Mouse (Mus musculus) cerebellum, adult 9-11 months (tissue): ENCODE measurements around the gene Hoxb1.

ENCODE experiments used
- DNase-seq: peaks from one replicate; pipeline ENCODE4 v3.0.0; 2022

The Hoxb1 gene

DNA sequence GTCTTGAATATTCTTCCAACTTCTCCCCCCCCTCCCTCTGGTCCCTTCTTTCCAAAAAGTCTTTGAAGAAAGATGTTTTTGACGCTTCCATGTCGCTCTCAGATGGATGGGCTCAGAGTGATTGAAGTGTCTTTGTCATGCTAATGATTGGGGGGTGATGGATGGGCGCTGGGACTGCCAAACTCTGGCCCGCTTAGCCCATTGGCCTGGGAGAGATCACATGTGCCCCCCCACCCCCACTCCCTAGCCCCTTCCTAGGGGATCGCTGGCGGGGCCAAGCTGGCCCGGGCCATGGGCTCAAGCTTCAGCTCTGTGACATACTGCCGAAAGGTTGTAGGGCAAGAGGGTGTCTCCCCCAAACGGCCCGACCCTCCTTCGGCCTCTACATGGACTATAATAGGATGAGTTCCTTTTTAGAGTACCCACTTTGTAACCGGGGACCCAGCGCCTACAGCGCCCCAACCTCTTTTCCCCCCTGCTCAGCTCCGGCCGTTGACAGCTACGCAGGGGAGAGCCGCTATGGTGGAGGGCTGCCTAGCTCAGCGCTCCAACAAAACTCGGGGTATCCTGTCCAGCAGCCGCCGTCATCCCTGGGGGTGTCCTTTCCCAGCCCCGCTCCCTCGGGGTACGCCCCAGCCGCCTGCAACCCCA, at the start of gene Hoxb1:
Gene Hoxb1 (plus strand): TSS at position 312 of the 651 bp plus-strand sequence.
- DNase-seq, result no peak

DNA sequence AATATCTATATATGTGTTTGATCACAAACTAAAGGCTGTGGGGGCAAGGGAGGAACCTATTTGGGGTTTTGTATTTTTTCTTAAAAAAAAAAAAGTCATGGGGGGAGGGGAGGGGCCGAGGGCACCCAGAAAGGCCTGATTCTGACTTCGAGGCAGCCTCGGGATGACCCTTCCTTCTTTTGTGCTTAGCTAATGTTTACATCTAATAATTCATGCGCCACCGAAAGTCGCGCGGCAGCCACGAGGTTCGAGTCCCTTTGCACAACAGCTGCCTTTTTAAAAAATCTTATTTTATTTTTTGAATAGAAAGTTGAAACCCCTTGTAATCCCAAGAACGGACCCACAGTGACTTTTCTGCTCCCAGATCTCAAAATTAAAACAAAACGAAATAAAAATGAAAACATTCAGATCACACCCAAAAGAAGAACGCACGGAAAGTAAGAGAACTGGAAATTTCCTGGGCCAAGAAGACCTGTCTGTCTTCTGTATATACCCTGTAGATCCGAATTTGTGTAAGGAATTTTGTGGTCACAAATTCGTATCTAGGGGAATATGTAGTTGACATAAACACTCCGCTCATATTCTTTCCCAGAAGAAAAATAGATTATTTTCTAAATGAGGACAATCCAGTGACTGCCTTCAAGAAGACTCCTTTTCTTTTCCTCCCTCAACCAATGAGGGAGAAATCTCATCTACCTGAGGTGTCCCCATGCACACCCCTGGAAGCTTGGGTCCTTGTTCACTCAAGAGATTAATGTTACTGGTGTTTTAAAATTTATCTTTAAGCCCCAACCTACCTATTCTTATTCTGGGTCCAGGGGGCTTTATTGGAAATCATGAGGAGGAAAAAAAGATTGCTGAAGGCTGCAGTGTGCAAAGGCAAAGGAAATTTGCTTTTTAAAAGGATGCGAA, 48.6 kb upstream of the Hoxb1 start:
- DNase-seq, result no peak

DNA sequence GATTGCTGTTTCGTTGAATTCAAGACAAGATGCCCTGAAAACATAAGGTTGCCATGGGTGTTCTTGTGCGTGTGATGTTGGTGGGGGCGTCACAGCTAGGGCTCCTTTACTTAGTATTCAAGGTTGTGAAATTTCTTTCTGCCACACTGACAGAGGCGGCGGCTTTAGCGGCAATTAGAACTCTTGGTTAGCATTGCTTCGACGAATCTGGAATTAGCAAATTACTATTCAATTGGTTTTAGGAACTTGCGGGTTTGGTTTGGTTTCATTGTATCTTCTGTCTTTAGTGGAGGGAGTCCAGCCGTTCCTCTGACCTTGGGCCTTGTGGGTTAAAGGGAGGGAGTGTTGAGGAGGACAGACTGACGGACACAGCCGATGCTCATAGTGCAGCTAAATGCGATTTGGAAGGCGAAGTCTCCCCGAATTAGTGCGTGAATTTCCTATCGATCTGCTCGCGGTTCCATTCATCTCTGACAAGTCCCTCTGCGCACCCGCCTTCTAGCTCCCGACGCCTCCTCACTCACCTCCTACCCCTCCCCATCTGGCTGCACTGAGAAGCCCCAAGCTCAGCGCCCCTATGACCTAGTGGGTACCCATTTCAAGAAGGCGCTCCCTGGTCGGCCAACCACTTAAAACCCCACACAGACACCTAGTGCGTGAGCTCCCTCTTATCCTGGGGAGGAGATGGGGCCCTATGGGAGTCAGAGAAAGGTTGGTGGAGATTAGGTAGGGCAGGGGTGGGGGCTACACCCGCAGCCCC, 47.8 kb upstream of the Hoxb1 start, which contains the start of gene Hoxb4:
Gene Hoxb4 (plus strand): TSS at position 660 of the 760 bp plus-strand sequence.
- DNase-seq, result no peak

DNA sequence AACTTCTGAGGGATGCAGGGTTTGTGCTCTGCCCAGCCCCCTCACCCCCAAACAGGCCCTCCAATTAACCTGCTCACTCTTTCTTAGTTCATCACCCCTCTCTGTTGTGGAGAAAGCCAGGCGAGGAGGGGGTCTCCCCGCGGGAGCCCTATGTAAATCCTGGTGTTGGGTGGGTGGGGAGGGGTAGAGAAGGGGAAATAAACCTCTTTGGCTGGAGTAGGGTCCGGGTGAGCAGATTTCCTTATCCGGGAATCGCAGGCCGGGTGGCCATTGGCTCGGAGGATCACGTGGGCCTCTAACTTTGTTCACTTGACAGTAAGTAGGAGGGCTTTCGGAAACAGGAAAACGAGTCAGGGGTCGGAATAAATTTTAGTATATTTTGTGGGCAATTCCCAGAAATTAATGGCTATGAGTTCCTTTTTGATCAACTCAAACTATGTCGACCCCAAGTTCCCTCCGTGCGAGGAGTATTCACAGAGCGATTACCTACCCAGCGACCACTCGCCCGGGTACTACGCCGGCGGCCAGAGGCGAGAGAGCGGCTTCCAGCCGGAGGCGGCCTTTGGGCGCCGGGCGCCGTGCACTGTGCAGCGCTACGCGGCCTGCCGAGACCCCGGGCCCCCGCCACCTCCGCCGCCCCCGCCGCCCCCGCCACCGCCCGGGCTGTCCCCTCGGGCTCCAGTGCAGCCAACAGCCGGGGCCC, 47.0 kb upstream of the Hoxb1 start:
- no peak for DNase-seq

DNA sequence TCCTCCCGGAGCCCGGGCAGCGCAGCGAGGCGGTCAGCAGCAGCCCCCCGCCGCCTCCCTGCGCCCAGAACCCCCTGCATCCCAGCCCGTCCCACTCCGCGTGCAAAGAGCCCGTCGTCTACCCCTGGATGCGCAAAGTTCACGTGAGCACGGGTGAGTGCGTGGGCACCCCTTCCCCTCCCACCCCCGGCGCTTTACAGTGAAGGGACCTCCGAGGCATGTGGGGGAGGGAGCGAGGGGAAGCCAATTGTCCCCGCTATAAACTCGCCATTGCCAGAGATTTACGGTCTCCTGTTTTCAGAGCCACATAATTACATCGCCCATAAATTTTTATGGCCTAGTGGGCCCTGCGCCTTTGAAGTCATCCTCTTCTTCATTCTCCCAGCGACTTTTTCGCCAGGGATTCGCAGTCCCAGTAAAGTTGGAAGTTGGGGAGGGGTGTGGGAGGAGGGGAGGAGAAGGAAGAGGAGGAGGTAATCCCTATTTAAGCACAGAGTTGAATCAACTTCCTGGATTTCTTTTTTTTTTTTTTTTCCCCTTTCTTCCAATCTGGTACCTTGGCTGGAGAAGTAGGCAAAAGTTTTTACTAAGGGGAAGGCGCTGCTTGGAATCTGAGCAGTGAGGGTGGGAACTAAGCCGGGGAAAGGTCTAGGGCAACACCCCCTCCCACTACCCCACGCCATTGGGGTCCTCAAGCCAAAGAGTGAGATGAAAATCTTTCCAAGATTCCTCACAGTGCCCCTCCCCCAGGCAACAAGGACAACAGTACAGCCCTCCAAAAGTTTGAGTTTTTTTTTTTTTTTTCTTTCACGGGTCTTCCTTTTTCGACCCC, 46.3 kb upstream of the Hoxb1 start:
- DNase-seq, result no peak

DNA sequence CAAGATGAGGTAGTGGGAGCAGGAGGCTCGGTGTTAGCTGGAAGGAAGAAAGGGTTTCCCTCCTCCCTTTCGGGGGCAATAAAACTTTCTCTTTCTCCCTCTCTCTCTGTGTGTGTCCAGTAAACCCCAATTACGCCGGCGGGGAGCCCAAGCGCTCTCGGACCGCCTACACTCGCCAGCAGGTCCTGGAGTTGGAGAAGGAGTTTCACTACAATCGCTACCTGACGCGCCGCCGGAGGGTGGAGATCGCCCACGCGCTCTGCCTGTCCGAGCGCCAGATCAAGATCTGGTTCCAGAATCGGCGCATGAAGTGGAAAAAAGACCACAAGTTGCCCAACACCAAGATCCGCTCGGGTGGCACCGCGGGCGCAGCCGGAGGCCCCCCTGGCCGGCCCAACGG, 45.6 kb upstream of the Hoxb1 start:
- no peak for DNase-seq

DNA sequence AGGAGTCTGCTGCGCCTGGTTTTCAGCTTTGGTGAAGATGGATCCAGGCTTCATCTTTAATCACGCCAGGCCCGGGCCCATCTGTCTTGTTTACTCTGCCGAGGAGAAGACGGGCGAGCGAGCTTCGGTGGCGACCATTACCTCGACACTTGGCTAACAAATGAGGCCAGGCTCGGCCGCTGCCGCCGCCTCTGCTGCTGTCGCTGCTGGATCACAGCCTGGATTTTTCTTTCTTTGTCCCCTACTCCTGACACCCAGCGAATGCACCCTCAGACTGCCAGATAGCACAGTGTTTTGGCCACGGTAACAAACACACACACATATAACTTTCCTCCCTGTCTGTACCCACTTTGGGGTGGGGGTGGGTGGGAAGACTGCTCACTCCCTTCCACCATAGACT, 44.9 kb upstream of the Hoxb1 start:
- no peak for DNase-seq

DNA sequence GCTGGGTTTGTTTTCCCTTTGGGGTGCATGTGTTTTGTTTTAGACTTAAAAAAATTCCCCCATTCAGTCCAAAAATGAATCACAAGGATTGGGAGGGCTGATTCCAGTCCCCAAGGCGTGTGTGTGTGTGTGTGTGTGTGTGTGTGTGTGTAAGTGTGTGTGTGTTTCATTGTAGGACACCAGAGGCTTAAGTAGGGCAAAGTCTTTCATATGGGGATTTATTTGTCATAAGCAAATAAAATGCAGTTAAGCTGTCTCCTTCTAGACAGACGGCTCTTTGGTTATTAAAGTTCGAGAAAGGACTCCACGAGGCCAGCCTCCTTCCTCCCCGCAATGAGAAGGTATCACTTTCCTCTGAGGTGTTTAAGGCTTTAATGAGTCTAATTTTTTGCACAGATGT, 43.7 kb upstream of the Hoxb1 start:
- DNase-seq, result no peak

DNA sequence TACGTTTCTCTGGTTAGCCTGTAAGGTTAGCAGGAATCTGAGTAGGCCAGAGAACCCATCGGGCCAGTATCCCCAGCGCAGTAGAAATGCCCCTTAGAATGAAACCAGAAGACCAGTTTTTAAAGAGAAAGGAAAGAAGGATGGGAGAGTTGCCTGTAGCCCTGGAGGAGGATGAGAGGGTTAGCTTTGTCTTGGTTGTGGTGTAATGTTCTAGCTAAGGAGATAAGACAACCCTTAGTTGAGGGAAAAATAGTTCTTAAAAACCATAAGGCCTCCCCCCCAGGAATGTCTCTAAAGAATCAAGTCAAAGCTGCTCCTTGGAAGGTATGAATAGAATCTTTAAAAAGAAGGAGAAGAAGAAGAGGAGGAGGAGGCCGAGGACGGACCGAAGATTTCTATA, 42.8 kb upstream of the Hoxb1 start:
- DNase-seq, result no peak

DNA sequence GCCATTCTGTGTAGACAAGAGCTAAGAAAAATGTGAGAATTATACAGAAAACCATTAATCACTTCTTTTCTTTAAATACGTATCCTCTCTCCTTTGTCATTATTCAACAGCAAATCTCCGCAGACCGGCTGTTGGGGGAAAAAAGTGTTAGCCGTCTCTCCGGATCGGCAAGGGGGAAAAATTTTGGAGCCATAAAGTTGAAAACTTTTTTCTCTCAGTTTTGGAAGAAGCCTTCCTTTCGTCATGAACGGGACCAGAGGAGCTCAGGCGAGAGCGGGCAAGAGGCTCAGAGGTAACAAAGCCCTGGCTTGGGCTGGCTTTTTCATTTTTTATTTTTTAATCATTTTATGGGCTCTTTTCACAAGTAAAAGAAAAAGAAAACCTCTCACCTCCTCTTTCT, 42.4 kb upstream of the Hoxb1 start, which contains the start of gene Hoxb3:
Gene Hoxb3 (plus strand): TSS at position 173 of the 400 bp plus-strand sequence.
- DNase-seq, result no peak

DNA sequence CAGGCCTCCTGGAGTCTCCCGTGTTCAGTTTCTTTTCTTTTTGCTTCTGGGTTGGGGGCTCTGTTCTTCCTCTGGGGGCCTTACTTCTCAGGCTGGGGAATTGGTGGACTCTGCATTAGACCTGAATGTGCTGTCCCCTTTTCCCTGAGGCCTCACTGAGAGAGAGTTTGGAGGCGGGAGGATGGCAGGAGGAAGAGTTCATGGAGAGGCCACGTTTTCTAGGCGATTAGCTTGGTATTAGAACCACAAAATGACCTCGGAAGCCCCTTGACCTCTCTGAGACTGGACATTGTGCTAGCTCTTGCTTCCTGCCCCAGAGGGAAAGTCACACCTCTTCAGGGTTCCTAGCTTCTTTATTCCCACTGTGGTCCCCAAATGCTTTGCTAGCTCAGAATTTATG, 41.4 kb upstream of the Hoxb1 start:
- no peak for DNase-seq

DNA sequence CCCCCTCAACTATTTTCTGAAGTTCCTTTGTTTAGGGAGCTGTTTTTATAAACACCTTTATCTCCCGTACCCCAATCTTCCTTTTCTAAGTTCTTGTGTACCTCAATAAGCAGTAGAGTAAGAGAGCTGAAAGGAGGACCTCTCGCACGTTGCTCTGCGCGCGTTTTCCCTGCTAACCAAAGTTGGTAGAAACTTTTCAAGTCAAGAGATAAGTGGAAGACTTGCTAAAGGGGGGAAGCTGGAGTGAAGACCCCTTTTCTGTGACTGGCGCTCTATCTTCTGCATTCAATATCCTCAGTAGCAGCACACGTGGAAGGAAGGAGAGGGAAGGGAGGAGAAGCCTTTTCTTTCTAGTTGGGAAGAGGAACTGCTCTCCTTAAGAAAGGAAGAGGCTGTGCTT, 40.6 kb upstream of the Hoxb1 start:
- DNase-seq, result no peak

DNA sequence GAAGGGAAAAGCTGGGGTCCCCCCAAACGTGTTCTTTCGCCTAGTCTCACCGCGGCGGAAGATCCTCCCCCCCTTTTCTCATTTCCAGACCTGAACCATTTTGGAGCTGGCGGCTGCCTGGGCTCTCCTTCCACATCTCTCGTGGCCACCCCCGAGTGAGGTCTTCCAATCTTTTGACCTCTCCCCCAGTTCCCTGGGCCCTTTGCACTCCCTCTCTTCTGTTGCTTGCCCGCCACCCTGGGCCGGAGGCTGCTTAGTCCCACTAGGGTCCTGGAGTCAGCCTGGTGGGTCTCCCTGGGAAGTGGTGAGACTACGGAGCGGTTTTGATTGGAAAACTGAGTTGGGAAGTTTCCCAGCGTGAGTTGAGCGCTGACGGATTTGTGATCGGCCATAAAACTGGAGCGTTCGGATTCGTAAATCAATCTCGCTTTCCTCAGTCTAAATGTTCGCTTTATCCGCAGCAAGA, 39.8 kb upstream of the Hoxb1 start:
- DNase-seq, result no peak

DNA sequence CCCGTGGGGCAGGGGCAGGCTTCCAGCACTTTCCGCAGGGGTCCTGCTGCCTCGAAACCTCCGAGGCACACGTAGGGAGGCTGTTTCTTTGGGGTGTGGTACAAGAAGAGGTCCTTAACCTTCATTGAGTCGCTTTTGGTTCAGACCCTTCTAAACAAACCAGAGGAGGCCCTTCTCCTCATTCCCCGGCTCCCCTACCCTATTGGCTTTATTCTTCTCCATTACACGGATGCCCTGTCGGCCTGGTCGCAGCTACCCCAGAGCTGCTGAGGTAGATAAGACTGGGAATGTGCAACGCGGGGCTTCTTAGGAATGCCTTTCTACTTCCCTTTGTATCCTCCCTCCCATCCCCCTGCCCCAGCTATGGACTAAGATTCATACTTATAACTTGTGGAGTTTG, 38.8 kb upstream of the Hoxb1 start:
- DNase-seq, result no peak

DNA sequence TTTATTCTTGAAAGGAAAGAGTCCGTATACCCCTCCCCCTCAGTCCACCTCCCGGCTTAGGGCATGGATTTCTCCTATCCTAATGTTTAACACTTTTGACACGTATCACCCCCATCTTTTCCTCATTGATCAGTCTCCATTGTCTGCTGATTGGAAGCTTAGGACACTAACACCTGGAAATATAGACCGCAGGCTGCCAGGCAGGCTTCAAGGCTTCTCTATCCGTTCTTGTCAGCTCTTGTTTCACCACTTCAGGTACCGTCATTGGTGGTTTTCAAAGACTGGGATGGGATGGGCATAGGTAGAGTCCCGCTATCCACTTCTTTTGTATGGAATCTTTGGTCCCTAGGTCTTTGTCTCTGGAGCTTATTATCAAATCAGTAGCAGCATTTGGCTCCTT, 38.4 kb upstream of the Hoxb1 start:
- no peak for DNase-seq

DNA sequence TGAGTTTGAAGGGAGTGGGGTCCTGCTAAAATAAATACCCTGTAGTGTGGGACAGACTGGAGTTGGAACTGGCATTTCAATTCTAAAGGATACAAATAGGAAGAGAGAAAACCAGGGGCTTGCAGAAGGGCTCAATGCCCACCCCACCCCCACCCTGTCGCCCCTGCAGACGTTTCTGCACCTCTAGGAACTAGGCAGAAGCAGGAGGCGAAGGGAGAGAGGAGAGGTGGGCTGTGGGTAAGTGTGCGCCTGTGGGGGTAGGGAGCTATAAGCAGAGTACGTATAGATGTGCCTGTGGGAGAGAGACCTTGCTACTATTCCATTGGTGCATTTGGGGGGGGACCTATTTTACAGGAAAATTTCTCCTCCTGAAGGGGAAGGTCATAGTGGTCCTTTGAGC, 37.8 kb upstream of the Hoxb1 start:
- no peak for DNase-seq

DNA sequence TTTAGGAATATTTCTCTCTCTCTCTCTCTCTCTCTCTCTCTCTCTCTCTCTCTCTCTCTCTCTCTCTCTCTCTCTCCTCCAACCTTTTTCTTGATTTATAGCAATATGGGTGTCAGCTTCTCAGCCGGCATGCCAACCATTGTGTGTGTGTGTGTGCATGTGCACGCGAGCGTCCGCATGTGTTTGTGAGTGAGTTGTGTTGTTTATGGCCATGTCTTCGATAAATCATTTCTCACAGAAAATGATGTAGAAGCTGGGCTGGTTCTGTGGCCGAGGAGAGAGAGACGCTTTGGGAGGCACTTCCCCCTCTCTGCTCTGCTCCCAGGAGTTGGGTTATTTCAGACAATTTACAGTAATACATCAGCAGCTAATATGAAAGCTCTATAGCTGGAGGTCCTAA, 36.9 kb upstream of the Hoxb1 start:
- DNase-seq, result no peak

DNA sequence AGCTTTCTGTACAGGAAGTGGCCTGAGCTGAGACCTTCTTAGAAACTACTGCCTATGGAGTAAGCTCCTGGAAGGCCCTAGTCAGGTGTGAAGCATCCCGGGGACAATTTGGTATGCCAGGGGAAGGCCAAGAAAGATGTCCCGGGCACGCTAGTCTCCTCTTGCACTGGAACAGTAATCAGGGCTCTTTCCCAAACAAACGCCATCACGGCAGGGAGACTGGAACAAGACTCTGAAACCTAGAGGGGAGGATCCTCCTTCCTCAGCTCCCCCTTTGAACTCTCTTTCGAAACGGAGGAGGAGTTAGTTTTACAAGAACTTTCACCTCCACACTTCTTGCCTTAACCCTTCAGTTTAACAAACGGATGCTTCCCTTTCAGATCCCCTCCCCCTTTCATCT, 33.4 kb upstream of the Hoxb1 start:
- DNase-seq, result no peak

DNA sequence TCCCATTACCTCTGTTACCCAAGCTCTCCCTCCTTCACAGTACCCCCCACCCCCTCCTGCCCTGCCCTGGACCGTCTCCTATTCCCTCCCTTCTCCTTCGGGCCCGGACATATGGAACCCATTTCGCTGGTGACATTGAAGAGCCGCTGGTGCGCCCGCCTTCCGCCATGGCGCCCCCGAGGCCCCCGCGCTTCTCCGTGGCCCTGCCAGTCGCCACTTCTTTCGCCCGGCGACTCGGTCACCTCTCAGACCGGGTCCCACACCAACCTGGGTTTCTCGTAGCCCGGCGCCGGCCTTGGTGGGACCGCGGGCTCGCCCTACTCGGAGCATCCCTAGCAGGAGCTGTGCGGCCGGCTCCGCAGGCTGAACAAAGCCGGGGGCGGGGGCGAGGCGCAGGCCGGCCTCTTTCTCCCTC, 32.9 kb upstream of the Hoxb1 start:
- no peak for DNase-seq

DNA sequence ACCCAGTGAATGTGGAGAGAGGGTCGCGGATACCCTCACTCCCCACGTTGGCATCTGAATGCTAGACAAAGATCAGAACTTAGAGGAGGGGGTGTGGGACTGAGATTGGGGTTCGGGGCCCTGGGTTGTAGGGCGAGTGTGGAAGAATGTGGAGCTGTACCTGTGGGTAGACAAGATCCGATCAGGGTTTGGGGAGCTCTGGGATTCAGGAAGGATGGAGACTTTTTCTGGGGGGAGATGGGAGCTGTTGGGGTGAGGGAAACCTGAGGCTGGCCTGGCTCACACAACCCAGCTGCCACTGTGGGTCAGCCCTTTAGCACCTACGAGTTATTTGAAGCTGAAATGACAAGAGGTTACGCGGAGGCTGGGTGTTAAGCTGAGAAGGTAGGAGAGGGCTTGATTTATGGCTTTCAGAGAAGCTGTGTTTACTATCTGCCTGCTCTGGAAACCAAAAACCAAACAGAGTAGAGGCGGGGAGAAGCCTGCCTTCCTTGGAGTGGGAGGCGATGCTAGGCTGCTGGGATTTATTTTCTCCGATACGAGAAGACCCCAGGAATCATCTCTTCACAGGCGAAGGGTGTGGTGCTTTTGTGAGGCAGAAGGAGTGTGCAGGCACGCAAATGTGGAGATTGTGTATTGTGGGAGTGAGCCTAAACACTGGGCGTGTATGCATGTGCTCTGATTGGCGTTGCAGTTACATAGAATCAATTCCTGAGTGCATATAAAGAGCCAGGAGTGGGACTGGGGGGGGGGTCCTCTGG, 32.1 kb upstream of the Hoxb1 start:
- no peak for DNase-seq

DNA sequence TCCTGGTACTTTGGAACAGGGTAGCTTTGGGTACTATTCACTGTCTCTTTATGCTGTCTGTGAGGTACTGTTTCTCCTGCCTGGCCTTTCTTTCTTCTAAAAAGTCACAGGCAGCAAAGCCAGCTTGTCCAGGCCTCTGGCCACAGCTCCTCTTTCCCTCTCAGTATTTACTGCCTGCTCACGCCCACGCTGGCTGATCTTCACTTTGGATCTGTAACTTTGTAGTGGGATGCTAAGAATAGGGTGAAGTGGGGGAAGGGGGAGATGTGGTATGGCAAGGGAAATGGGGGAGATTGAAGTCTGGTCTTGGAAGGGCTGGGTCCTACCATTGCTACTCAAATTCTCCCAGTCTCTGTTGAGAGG, 31.6 kb upstream of the Hoxb1 start:
- DNase-seq, result no peak
